In the genomic region with DNA sequence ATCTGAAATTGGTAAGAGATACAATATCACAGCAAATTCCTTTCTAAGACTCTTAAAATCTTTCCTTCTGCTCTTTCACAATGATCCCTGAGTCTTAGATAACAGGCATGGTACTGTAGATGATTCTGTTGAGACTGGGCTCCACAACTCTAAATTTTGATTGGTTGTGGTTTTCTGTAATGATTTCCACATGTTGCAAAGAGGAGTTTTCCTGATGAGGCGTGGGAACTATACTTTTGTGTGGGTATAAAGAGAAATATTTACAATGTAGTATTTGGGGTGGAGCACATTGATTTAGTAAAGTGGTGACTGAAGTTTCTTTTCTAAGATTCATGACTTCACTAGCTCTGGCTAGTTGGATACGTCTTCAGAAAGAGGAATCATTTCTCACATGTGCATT, we compare ENCODE assay signal across 26 mouse cellular contexts.
"Had no signal": no experiment of that assay in that cellular context is flagged by ENCODE, and none has a peak within 500 bp of the region (broad histone marks: within the 10 kb centered on the region; RNA-seq: fewer than 3 reads in every experiment).

No protein-coding gene starts in this region.

- H3K4me3 ChIP-seq: gastrocnemius, adult 2 months; heart, embryonic 10.5 days; heart, embryonic 13.5 days; heart, embryonic 15.5 days; hindbrain, embryonic 10.5 days; hindbrain, embryonic 12.5 days; intestine, embryonic 15.5 days; left cerebral cortex, adult 2 months; limb, embryonic 13.5 days; limb, embryonic 15.5 days; liver, embryonic 12.5 days had no signal

- ATAC-seq: hindbrain, embryonic 16.5 days; inflammation-experienced regulatory T-cells, adult 6 months; intestine, embryonic 15.5 days; intestine, postnatal 0 days; liver, embryonic 12.5 days had no signal

- DNase-seq: gastrocnemius, adult 2 months; gastrocnemius, postnatal 10 days; gastrocnemius, postnatal 25 days; heart, adult 18-20 months; heart, postnatal 14 days; heart, postnatal 4 days; kidney, adult 18-20 months; kidney, adult 8-10 months; kidney, postnatal 10 days; kidney, postnatal 25 days; lung, adult 18-20 months had no signal

- H3K36me3 ChIP-seq: heart, embryonic 10.5 days; heart, embryonic 13.5 days; heart, embryonic 15.5 days; hindbrain, embryonic 10.5 days; hindbrain, embryonic 12.5 days; intestine, embryonic 15.5 days; limb, embryonic 13.5 days; limb, embryonic 15.5 days; liver, embryonic 12.5 days had no signal

- H3K4me2 ChIP-seq: heart, embryonic 13.5 days; heart, embryonic 15.5 days; hindbrain, embryonic 12.5 days; hindbrain, embryonic 14.5 days; intestine, embryonic 15.5 days; limb, embryonic 13.5 days; limb, embryonic 15.5 days; liver, embryonic 12.5 days had no signal

- H3K27me3 ChIP-seq: heart, embryonic 13.5 days; heart, embryonic 15.5 days; hindbrain, embryonic 12.5 days; intestine, embryonic 15.5 days; limb, embryonic 13.5 days; limb, embryonic 15.5 days; liver, embryonic 12.5 days had no signal

- H3K4me1 ChIP-seq: heart, embryonic 10.5 days; intestine, embryonic 15.5 days; liver, embryonic 12.5 days had no signal

- H3K9me3 ChIP-seq: heart, embryonic 10.5 days; heart, embryonic 13.5 days; heart, embryonic 15.5 days; hindbrain, embryonic 10.5 days; hindbrain, embryonic 12.5 days; intestine, embryonic 15.5 days; limb, embryonic 13.5 days; limb, embryonic 15.5 days; liver, embryonic 12.5 days had no signal

- H3K27ac ChIP-seq: gastrocnemius, adult 2 months; heart, embryonic 10.5 days; heart, embryonic 13.5 days; heart, embryonic 15.5 days; hindbrain, embryonic 10.5 days; hindbrain, embryonic 12.5 days; hindbrain, embryonic 14.5 days; intestine, embryonic 15.5 days; left cerebral cortex, adult 2 months; limb, embryonic 13.5 days; limb, embryonic 15.5 days; liver, embryonic 12.5 days; liver, embryonic 14.5 days had no signal

- H3K9ac ChIP-seq: heart, embryonic 13.5 days; heart, embryonic 15.5 days; hindbrain, embryonic 12.5 days; hindbrain, embryonic 14.5 days; intestine, embryonic 15.5 days; limb, embryonic 13.5 days; limb, embryonic 15.5 days; liver, embryonic 12.5 days; liver, embryonic 14.5 days had no signal
